Mouse (Mus musculus): ENCODE measurements around the gene Fndc3b. TPM values are rescaled to one million over a fixed set of nuclear protein-coding genes. Genes with fewer than 3 reads are reported as not detected.

The Fndc3b gene
- polyA plus RNA-seq, 1 experiment from 2014 or later = 13.3 TPM

DNA sequence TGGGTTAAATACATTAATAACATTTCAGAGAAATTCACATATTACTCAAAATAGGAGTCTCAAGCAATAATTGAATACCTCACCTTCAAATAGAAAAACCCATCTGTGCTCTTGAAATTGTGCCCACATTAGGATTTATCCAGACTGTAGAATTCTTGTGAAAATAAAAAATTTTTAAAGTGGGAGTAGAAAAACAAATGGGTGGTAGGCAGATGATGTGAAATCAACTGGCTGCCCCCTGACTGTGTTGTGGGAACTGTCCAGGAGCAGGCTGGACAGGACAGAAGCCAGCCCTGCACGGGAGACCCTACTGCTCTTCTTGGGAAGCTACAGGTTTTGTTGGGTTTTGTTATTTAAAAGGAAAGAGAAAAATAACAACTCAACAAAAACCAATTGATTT is 101.0 kb downstream of the Fndc3b start:
- ATAC-seq = no peak

DNA sequence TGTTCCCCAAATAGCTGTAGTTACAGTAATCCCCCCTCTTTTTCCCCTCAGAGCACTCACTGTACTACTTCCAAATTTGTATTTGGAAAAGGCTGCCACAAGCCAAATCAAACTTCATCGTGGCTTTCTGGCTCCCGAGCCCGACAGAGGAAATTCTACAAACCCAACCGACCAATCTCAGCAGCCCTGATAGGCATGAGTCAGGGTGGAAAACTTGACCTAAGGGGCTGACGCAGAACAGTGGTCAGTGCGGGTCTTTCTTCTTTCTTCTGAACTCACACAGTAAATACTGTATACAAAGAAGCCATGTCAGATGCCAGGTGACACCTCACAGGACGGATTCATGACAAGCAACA is 103.3 kb downstream of the Fndc3b start:
- Histone ChIP-seq H3K4me3 (ENCODE audit: low read depth, low read length) (no peak overlapping the region), H3K36me3 (ENCODE audit: control insufficient read depth, insufficient read depth) (no peaks in the 10 kb centered on the region; the same call in 1 of the 2 replicates), H3K4me2 (replicated peaks; ENCODE audit: low read depth) (no peak overlapping the region), H3K9me3 (ENCODE audit: control insufficient read depth) (no peaks in the 10 kb centered on the region), H3K9ac (ENCODE audit: low read depth, low read length) (no peak overlapping the region), H3K4me1 (replicated peaks; ENCODE audit: control insufficient read depth, insufficient read depth, low read length) (0 out of 2 replicates have a peak, but pooled peaks cover 5% of the 10 kb centered on the region), H3K27me3 (replicated peaks; ENCODE audit: control insufficient read depth, insufficient read depth, low read length) (no peaks in the 10 kb centered on the region), H3K27ac (ENCODE audit: low read depth, low read length) (no peak overlapping the region)
- ATAC-seq = no peak; the same call in 1 of the 2 replicates
- TF ChIP-seq CTCF (IDR thresholded peaks at IDR 0.05; ENCODE audit: low read depth) = no peak
- WGBS = 45% methylated on average over 7 of the region's 7 CpGs

More for the DNA sequence above, 101.0 kb downstream of the Fndc3b start:
- WGBS = 71% methylated on average over 1 of the region's 1 CpGs
- Histone ChIP-seq H3K36me3 (ENCODE audit: control insufficient read depth, insufficient read depth) (no peaks in the 10 kb centered on the region), H3K4me1 (replicated peaks; ENCODE audit: control insufficient read depth, insufficient read depth, low read length) (0 out of 2 replicates have a peak, but pooled peaks cover 5% of the 10 kb centered on the region), H3K4me2 (replicated peaks; ENCODE audit: low read depth) (no peak overlapping the region), H3K9me3 (ENCODE audit: control insufficient read depth) (no peaks in the 10 kb centered on the region), H3K27me3 (replicated peaks; ENCODE audit: control insufficient read depth, insufficient read depth, low read length) (no peaks in the 10 kb centered on the region), H3K9ac (ENCODE audit: low read depth, low read length) (no peak overlapping the region), H3K27ac (ENCODE audit: low read depth, low read length) (no peak overlapping the region), H3K4me3 (ENCODE audit: low read depth, low read length) (no peak overlapping the region)
- no peak for TF ChIP-seq CTCF (IDR thresholded peaks at IDR 0.05; ENCODE audit: low read depth)

DNA sequence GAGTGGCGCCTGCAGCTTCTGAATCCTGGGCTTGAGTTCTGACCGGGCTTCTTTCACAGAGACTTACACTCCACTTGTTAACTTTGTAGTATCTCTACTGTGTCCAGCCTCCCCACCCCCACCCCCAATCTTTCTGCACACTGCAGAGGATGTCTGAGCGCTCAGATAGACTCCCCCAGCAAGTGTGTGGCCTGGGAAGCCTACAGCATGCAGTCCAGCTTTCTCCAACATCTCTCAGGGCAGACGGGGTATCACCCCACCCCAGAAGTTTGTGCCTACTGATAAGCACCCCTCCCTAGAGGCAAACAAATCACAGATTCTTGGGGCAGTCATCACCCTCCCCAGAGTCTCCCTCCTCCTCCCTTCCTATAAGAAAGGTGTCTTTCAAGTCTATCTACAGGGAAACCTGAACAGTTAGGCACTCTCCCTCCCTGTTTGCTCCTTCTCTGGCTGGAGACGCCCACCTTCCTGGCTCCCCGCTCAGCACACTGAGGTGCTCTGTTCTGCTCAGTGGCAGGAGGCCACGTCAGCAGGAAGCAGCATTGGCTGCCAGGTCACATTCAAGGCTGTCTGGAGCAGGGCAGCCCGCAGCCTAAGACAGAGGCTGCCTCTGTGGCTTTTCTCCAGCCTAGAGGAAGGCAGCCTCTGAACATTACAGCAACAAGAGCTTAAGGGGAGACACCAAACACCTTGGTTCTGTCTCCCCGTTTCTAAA is 103.9 kb downstream of the Fndc3b start:
- Histone ChIP-seq H3K27ac (ENCODE audit: low read depth, low read length) (no peak overlapping the region), H3K4me1 (replicated peaks; ENCODE audit: control insufficient read depth, insufficient read depth, low read length) (0 out of 2 replicates have a peak, but pooled peaks cover 5% of the 10 kb centered on the region), H3K27me3 (replicated peaks; ENCODE audit: control insufficient read depth, insufficient read depth, low read length) (no peaks in the 10 kb centered on the region), H3K4me2 (replicated peaks; ENCODE audit: low read depth) (no peak overlapping the region), H3K36me3 (ENCODE audit: control insufficient read depth, insufficient read depth) (no peaks in the 10 kb centered on the region; the same call in 1 of the 2 replicates), H3K9me3 (ENCODE audit: control insufficient read depth) (no peaks in the 10 kb centered on the region), H3K4me3 (ENCODE audit: low read depth, low read length) (no peak overlapping the region), H3K9ac (ENCODE audit: low read depth, low read length) (no peak overlapping the region)
- ATAC-seq = peak; percentile 81
- no peak for TF ChIP-seq CTCF (IDR thresholded peaks at IDR 0.05; ENCODE audit: low read depth)
- 42% methylated on average over 9 of the region's 9 CpGs for WGBS

DNA sequence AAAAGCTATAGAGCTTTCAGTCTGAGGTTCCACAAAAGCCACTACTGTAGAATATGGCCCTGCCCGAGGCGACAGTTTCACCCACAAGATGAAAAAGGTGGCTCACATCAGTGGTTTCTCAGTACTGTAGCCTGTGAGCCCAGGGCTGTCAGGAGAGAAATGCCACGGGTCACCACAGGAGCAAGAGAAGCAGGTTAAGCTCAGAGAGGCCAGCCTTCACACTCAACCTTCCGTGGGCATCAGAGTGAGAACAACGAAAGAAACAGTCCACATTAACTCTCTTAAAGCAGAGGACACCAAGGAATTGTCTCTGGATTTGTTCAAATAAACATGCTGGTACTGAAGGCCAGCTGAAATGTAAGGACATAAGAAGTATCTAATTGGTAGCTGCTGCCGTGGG is 104.5 kb downstream of the Fndc3b start:
- no peak for TF ChIP-seq CTCF (IDR thresholded peaks at IDR 0.05; ENCODE audit: low read depth)
- H3K36me3 ChIP-seq (ENCODE audit: control insufficient read depth, insufficient read depth) = no peaks in the 10 kb centered on the region; the same call in 1 of the 2 replicates
- 85% methylated on average over 6 of the region's 6 CpGs for WGBS
- no peak overlapping the region for H3K4me3 ChIP-seq (ENCODE audit: low read depth, low read length)
- no peaks in the 10 kb centered on the region for H3K27me3 ChIP-seq (replicated peaks; ENCODE audit: control insufficient read depth, insufficient read depth, low read length)
- H3K4me2 ChIP-seq (replicated peaks; ENCODE audit: low read depth) = no peak overlapping the region
- no peak for ATAC-seq
- no peak overlapping the region for H3K27ac ChIP-seq (ENCODE audit: low read depth, low read length)
- H3K9ac ChIP-seq (ENCODE audit: low read depth, low read length) = no peak overlapping the region
- no peaks in the 10 kb centered on the region for H3K9me3 ChIP-seq (ENCODE audit: control insufficient read depth)
- 0 out of 2 replicates have a peak, but pooled peaks cover 5% of the 10 kb centered on the region for H3K4me1 ChIP-seq (replicated peaks; ENCODE audit: control insufficient read depth, insufficient read depth, low read length)

DNA sequence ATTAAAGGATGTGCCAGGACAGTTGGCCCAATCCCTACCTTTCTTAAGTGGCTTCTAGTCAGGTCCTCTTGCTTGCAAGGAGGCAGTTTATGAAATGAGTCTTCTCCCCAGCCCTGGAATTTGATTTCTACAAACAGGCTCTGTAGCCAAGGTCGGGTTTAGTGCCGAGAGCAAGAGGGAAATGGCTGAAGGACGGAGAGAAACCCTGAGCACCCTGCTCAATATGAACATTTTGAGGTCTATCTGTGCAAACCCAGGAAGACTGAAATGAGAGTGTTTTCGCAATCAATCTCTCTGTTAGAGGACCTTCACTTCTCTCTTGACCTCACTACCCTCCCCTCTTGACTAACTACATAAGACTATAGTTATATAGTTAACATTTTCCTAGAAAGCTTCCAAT is 105.5 kb downstream of the Fndc3b start:
- H3K9me3 ChIP-seq (ENCODE audit: control insufficient read depth) = no peaks in the 10 kb centered on the region
- no peaks in the 10 kb centered on the region; the same call in 1 of the 2 replicates for H3K36me3 ChIP-seq (ENCODE audit: control insufficient read depth, insufficient read depth)
- H3K27me3 ChIP-seq (replicated peaks; ENCODE audit: control insufficient read depth, insufficient read depth, low read length) = no peaks in the 10 kb centered on the region
- ATAC-seq = no peak
- H3K9ac ChIP-seq (ENCODE audit: low read depth, low read length) = no peak overlapping the region
- no peak overlapping the region for H3K4me2 ChIP-seq (replicated peaks; ENCODE audit: low read depth)
- H3K27ac ChIP-seq (ENCODE audit: low read depth, low read length) = no peak overlapping the region
- H3K4me3 ChIP-seq (ENCODE audit: low read depth, low read length) = no peak overlapping the region
- WGBS = 80% methylated on average over 4 of the region's 4 CpGs
- H3K4me1 ChIP-seq (replicated peaks; ENCODE audit: control insufficient read depth, insufficient read depth, low read length) = 0 out of 2 replicates have a peak, but pooled peaks cover 5% of the 10 kb centered on the region
- no peak for TF ChIP-seq CTCF (IDR thresholded peaks at IDR 0.05; ENCODE audit: low read depth)

DNA sequence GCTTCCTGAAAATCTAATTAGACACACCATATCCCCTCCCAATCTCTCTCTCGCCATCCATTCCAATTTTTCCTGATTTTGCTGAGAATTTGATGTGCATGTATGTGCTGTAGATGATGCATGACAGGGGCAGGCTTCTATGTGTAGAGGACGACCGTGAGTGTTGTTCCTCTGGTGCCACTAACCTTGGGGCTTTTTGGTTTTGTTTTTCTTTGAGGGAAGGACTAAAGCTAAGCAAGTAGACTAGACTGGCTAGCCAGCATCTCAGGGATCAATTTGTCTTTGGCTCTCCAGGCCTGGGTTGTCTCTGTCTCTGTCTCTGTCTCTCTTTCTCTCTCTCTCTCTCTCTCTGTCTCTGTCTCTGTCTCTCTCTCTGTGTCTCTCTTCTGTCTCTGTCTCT is 106.0 kb downstream of the Fndc3b start:
- no peak for ATAC-seq
- Histone ChIP-seq H3K4me3 (ENCODE audit: low read depth, low read length) (no peak overlapping the region), H3K36me3 (ENCODE audit: control insufficient read depth, insufficient read depth) (no peaks in the 10 kb centered on the region; the same call in 1 of the 2 replicates), H3K27ac (ENCODE audit: low read depth, low read length) (no peak overlapping the region), H3K4me2 (replicated peaks; ENCODE audit: low read depth) (no peak overlapping the region), H3K4me1 (replicated peaks; ENCODE audit: control insufficient read depth, insufficient read depth, low read length) (0 out of 2 replicates have a peak, but pooled peaks cover 5% of the 10 kb centered on the region), H3K9me3 (ENCODE audit: control insufficient read depth) (no peaks in the 10 kb centered on the region), H3K27me3 (replicated peaks; ENCODE audit: control insufficient read depth, insufficient read depth, low read length) (no peaks in the 10 kb centered on the region), H3K9ac (ENCODE audit: low read depth, low read length) (no peak overlapping the region)
- TF ChIP-seq CTCF (IDR thresholded peaks at IDR 0.05; ENCODE audit: low read depth) = no peak
- WGBS = 99% methylated on average over 3 of the region's 3 CpGs
